Mouse (Mus musculus): ENCODE measurements around the gene Iqgap2. TPM values are rescaled to one million over a fixed set of nuclear protein-coding genes. Genes with fewer than 3 reads are reported as not detected.

Iqgap2 gene
- polyA plus RNA-seq, 1 experiment = 2.8 TPM

DNA sequence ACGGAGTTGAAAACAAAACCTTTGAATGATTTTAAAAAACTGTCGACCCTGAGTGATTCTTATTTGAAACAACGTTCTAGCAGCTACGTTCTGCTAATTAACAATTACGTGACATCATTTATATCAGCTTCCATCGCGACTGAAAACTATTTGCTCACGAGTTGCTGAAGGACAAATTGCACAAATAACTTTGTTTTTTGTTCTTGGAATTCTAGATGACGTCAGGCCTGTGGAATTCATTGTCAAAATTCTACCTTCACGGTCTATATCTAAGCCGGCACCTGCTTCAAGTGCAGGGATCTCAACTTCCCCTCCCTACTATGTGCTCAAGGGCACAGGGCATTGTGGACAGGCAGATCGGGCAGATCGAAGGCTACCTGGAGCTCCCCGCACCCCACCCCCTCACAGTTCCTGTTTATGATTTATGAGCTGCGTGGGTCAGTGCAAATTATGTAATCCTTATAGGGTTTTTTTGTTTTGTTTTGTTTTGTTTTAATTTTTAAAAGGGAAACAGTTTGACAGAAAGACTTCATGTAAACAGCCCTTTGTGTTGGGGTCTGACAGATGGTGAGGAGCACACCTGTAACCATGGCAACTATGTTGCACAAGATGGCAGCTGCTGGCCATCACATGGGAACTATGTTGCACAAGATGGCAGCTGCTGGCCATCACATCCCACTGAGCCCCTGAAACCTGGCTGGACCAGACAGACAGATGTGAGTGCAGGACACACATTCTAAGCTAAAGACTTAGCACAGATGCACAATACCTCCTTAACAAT is 252.2 kb downstream of the Iqgap2 start:
- no peaks in the 10 kb centered on the region for H3K9me3 ChIP-seq
- peaks cover 63% of the 10 kb centered on the region for H3K36me3 ChIP-seq (replicated peaks; ENCODE audit: low read length)
- H3K4me3 ChIP-seq (replicated peaks) = no peak overlapping the region
- peaks cover 71% of the 10 kb centered on the region for H3K4me1 ChIP-seq
- no peak for TF ChIP-seq GATA1 (IDR thresholded peaks at IDR 0.05; ENCODE audit: borderline replicate concordance, low read length)
- no peak for TF ChIP-seq FLI1 (IDR thresholded peaks at IDR 0.05; ENCODE audit: low read length)
- H3K27me3 ChIP-seq (replicated peaks) = peaks cover 2% of the 10 kb centered on the region

GRCm38 (mm10) chr13:95638894-95639293 is 252.8 kb downstream of the Iqgap2 start:
- TF ChIP-seq GATA1 (IDR thresholded peaks at IDR 0.05; ENCODE audit: borderline replicate concordance, low read length) (no peak), FLI1 (IDR thresholded peaks at IDR 0.05; ENCODE audit: low read length) (no peak)
- H3K36me3 ChIP-seq (replicated peaks; ENCODE audit: low read length) = peaks cover 58% of the 10 kb centered on the region
- H3K27me3 ChIP-seq (replicated peaks) = peaks cover 2% of the 10 kb centered on the region
- no peaks in the 10 kb centered on the region for H3K9me3 ChIP-seq
- H3K4me3 ChIP-seq (replicated peaks) = peak overlapping the region; percentile 72
- H3K4me1 ChIP-seq = peaks cover 72% of the 10 kb centered on the region

GRCm38 (mm10) chr13:95637737-95638136 is 254.0 kb downstream of the Iqgap2 start:
- Histone ChIP-seq H3K27me3 (replicated peaks) (peaks cover 2% of the 10 kb centered on the region), H3K36me3 (replicated peaks; ENCODE audit: low read length) (peaks cover 48% of the 10 kb centered on the region), H3K4me3 (replicated peaks) (no peak overlapping the region), H3K4me1 (peaks cover 76% of the 10 kb centered on the region), H3K9me3 (no peaks in the 10 kb centered on the region)
- TF ChIP-seq FLI1 (IDR thresholded peaks at IDR 0.05; ENCODE audit: low read length) (no peak), GATA1 (IDR thresholded peaks at IDR 0.05; ENCODE audit: borderline replicate concordance, low read length) (no peak)

- peaks cover 82% of the 10 kb centered on the region for H3K4me1 ChIP-seq
- H3K27me3 ChIP-seq (replicated peaks) = no peaks in the 10 kb centered on the region
- peaks cover 43% of the 10 kb centered on the region for H3K36me3 ChIP-seq (replicated peaks; ENCODE audit: low read length)
- TF ChIP-seq FLI1 (IDR thresholded peaks at IDR 0.05; ENCODE audit: low read length) (no peak), GATA1 (IDR thresholded peaks at IDR 0.05; ENCODE audit: borderline replicate concordance, low read length) (no peak)
- H3K9me3 ChIP-seq = no peaks in the 10 kb centered on the region
- no peak overlapping the region for H3K4me3 ChIP-seq (replicated peaks)
These were observed 256.4 kb downstream of the Iqgap2 start for GRCm38 (mm10) chr13:95635301-95635700.

GRCm38 (mm10) chr13:95634451-95634850 is 257.3 kb downstream of the Iqgap2 start:
- peak overlapping the region; percentile 53 for H3K4me3 ChIP-seq (replicated peaks)
- peaks cover 51% of the 10 kb centered on the region for H3K36me3 ChIP-seq (replicated peaks; ENCODE audit: low read length)
- peaks cover 82% of the 10 kb centered on the region for H3K4me1 ChIP-seq
- no peaks in the 10 kb centered on the region for H3K27me3 ChIP-seq (replicated peaks)
- TF ChIP-seq FLI1 (IDR thresholded peaks at IDR 0.05; ENCODE audit: low read length) (no peak), GATA1 (IDR thresholded peaks at IDR 0.05; ENCODE audit: borderline replicate concordance, low read length) (peak; percentile 54; the same call in 1 of the 3 replicates)
- H3K9me3 ChIP-seq = no peaks in the 10 kb centered on the region

DNA sequence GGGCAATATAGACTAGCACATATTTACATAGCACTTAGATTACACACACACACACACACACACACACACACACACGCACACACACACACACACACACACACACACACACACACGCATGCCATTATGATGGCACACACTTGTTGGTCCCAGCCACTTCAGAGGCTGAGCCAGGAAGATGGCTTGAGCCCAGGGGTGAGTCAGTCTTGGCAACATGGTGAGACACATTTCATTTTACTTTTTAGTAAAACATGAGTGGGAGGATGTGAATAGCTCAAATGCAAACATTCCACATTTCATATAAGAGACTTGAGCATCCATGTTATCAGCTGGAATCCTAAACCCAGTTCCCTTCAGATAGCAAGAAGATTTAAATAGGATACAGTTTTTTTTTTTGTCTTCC is 258.3 kb downstream of the Iqgap2 start:
- peaks cover 58% of the 10 kb centered on the region for H3K36me3 ChIP-seq (replicated peaks; ENCODE audit: low read length)
- no peak for TF ChIP-seq FLI1 (IDR thresholded peaks at IDR 0.05; ENCODE audit: low read length)
- no peaks in the 10 kb centered on the region for H3K9me3 ChIP-seq
- no peak overlapping the region for H3K4me3 ChIP-seq (replicated peaks)
- peaks cover 74% of the 10 kb centered on the region for H3K4me1 ChIP-seq
- no peaks in the 10 kb centered on the region for H3K27me3 ChIP-seq (replicated peaks)

DNA sequence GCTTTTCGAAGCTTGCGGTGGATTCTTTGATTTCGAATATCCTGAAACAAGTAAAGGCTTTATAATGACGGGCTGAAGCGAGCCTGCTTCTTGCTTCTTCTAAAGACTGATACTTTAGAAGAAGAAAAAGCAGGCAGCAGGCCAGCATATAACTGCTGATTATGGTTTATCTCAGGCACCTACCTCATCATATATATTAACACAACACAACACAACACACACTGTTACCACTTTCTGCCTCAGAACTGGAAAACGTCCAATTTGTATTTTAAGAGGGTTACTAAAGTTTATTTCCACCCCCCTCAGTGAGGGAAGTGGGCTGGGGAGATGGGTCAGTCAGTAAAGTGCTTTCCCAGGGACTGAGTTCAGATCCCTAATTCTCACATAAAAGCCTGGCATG is 259.6 kb downstream of the Iqgap2 start:
- TF ChIP-seq FLI1 (IDR thresholded peaks at IDR 0.05; ENCODE audit: low read length) (no peak), GATA1 (IDR thresholded peaks at IDR 0.05; ENCODE audit: borderline replicate concordance, low read length) (no peak)
- H3K36me3 ChIP-seq (replicated peaks; ENCODE audit: low read length) = peaks cover 59% of the 10 kb centered on the region
- H3K9me3 ChIP-seq = no peaks in the 10 kb centered on the region
- no peaks in the 10 kb centered on the region for H3K27me3 ChIP-seq (replicated peaks)
- H3K4me3 ChIP-seq (replicated peaks) = no peak overlapping the region
- peaks cover 68% of the 10 kb centered on the region for H3K4me1 ChIP-seq

GRCm38 (mm10) chr13:95630747-95631146 is 261.0 kb downstream of the Iqgap2 start:
- Histone ChIP-seq H3K27me3 (replicated peaks) (no peaks in the 10 kb centered on the region), H3K9me3 (no peaks in the 10 kb centered on the region), H3K36me3 (replicated peaks; ENCODE audit: low read length) (peaks cover 55% of the 10 kb centered on the region), H3K4me1 (peaks cover 61% of the 10 kb centered on the region), H3K4me3 (replicated peaks) (no peak overlapping the region)
- no peak for TF ChIP-seq GATA1 (IDR thresholded peaks at IDR 0.05; ENCODE audit: borderline replicate concordance, low read length)
- TF ChIP-seq FLI1 (IDR thresholded peaks at IDR 0.05; ENCODE audit: low read length) = no peak

GRCm38 (mm10) chr13:95629751-95630150 is 262.0 kb downstream of the Iqgap2 start:
- Histone ChIP-seq H3K27me3 (replicated peaks) (no peaks in the 10 kb centered on the region), H3K9me3 (no peaks in the 10 kb centered on the region), H3K36me3 (replicated peaks; ENCODE audit: low read length) (peaks cover 49% of the 10 kb centered on the region), H3K4me3 (replicated peaks) (peak overlapping the region; percentile 1), H3K4me1 (peaks cover 51% of the 10 kb centered on the region)
- TF ChIP-seq FLI1 (IDR thresholded peaks at IDR 0.05; ENCODE audit: low read length) (no peak), GATA1 (IDR thresholded peaks at IDR 0.05; ENCODE audit: borderline replicate concordance, low read length) (no peak)

DNA sequence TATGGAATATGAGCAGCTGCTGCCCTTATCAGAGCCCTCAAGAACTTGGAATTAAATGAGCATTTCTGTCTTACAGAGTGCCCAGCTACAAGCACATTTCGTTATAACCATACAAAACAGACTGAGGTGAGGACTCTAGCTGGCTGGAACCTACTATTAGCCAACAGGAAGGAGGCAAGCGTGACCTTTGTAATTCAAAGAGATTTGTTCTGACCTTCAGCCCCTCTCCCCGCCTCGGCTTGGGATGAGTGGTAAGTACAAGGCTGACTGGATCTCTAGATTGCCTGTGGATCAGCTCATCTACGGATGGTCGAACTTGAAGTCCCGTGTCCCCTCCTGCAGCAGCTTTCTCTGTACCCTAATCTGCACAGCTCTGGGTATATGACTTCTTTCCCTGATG is 265.0 kb downstream of the Iqgap2 start:
- Histone ChIP-seq H3K27me3 (replicated peaks) (peaks cover 2% of the 10 kb centered on the region), H3K4me3 (replicated peaks) (no peak overlapping the region), H3K9me3 (no peaks in the 10 kb centered on the region), H3K36me3 (replicated peaks; ENCODE audit: low read length) (peaks cover 37% of the 10 kb centered on the region), H3K4me1 (peaks cover 54% of the 10 kb centered on the region)
- TF ChIP-seq GATA1 (IDR thresholded peaks at IDR 0.05; ENCODE audit: borderline replicate concordance, low read length) = no peak
- TF ChIP-seq FLI1 (IDR thresholded peaks at IDR 0.05; ENCODE audit: low read length) = no peak

Data from megakaryocyte, embryonic 14.5 days (primary cell).